Mouse (Mus musculus) megakaryocyte-erythroid progenitor cell, adult 5-6 weeks (primary cell): Measurements from ENCODE around the gene Smarcd2. TPM values are rescaled to one million over a fixed set of nuclear protein-coding genes. Genes with fewer than 3 reads are reported as not detected.

ENCODE experiments used
- ATAC-seq: replicated peaks from 2 replicates; pipeline ENCODE4 v1.8.0; 2016; ENCODE audit warnings: mild to moderate bottlenecking, inconsistent platforms; ENCODE audit not compliant: severe bottlenecking, poor library complexity, low FRiP score, low TSS enrichment
- total RNA-seq, 2 experiments: library from RNA; stranded (forward) in 1 of 2; stranded (reverse) in 1 of 2; fragments of 200-1000, 215-1000 nt in 1 of 2; fragments of >200 nt in 1 of 2; fragmentation: Nextera tagmentation in 1 of 2; gene quantifications; 2 replicates each; pipeline ENCODE4 v1.2.3; 2014 to 2017

The Smarcd2 gene
- total RNA-seq, 2 experiments from 2014 or later: 93.8 to 272 TPM

GRCm38 (mm10) chr11:106283371-106283770, 10.6 kb upstream of the Smarcd2 start:
- no peak for ATAC-seq

- no peak for ATAC-seq
Measured at GRCm38 (mm10) chr11:106282452-106282851, 9.7 kb upstream of the Smarcd2 start.

DNA sequence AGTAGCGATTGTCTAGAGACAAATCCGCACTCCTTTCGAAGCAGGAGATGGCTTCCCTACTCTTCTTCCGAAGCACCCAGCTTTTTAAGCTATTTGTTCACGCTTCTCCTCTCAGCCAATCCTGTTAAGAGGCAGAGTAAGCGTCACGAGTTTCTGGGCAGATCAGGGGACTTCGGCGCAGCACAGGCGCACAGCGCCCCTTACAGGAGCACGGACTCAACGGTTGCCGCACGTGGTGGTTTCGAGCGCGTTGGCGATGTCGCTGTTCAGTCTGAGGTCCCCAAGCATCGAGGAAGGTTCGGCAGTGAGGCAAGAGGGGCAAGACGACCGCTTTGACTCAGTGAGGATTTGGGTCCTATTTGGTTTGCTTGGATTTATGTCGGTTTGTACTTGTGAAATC, 3.7 kb upstream of the Smarcd2 start, which contains the start of gene Tcam1:
Gene Tcam1, plus strand, starts transcription at position 219 of the 400 bp plus-strand sequence.
- peak; percentile 77 for ATAC-seq

DNA sequence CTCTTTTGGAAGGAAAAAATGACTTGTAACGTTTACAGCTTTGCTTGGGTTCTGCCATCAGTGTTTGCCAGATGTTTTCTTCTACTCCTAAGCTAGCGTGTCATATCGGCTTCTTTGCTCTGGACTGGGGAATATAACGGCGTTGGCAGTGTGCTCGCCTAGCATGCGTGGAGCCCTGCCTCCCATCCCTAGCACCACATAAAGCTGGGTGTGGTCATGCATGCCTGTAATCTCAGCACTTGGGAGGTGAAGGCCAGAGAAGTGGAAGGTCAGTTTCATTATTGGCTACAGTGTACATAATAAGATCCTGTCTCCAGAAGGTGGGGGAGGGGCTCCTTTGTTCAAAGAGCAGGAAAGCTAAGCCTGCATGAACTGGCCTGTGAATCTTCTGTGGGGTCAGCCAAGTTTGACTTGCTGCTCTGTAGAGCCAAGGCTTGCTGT, 2.2 kb upstream of the Smarcd2 start:
- ATAC-seq: no peak

GRCm38 (mm10) chr11:106274374-106274773, 1.6 kb upstream of the Smarcd2 start:
- ATAC-seq: no peak

- no peak for ATAC-seq
Measured at GRCm38 (mm10) chr11:106273811-106274210, 1.0 kb upstream of the Smarcd2 start.

DNA sequence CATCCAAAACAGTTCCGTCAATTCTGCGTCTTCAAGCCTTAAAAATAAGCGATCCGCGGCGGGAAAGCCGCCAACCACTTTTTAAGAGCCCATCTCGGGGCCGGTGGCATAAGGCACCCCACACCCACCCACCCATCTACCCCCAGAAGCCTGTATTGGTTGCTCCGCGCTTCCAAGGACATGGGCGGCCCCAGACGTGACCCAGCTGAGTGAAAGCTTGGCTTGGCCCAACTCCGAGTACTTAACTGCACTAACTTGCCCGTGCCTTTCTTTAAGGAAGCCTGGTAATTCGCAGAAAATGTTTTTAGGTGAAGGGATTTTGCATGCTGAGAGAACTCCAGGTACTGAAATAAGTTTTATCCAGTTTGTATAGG, 526 bp upstream of the Smarcd2 start:
- no peak for ATAC-seq

- no peak; the same call in 1 of the 2 replicates for ATAC-seq
Measured at GRCm38 (mm10) chr11:106271794-106272643, 753 bp downstream of the Smarcd2 start.

DNA sequence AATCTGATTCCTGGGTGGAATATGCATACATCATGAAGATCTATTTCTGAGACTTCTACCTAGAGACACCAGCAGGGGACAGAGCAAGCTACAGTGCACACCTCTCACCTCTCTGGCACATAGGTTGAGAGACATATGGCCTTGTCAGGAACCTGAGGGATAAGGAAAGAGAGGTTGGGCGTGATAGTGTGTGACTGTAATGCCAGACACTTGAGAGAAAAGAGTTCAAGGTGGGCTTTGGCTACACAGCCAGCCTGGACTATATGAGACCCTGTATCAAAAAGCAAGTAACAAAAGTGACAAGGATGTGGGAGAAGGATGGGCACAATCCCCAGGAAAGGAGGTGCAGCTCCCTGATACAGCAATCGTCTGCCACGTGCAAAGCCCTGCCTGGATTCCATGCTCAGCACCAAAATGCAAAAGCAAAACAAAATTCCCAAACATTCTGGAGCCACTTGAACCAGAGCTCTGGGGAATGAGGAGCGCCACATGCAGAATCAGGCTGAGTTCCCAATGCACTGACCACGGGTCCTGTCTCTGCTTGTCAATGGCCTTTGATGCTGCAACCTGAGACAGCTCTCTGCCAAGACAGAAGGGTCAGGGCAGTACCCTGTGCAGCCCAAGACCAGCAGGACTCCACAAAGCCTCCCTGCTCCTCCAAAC, 1.5 kb downstream of the Smarcd2 start:
- no peak for ATAC-seq

DNA sequence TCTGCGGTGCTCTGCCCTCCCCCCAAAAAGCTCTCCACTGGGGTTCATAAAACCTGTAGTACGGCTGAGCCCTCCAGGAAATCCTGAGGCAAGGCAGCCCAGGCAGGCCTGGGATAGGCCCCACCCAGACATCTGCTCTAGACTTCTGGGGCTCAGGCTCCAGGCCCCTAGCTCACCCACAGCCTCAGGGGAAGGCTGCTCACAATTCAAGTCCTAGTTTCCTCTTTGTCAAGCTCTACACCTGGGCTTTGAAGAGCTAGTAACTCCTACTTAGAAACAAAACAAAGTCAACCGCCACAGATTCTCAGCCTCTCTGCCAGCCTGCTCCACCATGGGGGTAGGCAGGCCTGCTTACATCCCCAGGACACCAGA, 3.7 kb downstream of the Smarcd2 start:
- no peak for ATAC-seq

DNA sequence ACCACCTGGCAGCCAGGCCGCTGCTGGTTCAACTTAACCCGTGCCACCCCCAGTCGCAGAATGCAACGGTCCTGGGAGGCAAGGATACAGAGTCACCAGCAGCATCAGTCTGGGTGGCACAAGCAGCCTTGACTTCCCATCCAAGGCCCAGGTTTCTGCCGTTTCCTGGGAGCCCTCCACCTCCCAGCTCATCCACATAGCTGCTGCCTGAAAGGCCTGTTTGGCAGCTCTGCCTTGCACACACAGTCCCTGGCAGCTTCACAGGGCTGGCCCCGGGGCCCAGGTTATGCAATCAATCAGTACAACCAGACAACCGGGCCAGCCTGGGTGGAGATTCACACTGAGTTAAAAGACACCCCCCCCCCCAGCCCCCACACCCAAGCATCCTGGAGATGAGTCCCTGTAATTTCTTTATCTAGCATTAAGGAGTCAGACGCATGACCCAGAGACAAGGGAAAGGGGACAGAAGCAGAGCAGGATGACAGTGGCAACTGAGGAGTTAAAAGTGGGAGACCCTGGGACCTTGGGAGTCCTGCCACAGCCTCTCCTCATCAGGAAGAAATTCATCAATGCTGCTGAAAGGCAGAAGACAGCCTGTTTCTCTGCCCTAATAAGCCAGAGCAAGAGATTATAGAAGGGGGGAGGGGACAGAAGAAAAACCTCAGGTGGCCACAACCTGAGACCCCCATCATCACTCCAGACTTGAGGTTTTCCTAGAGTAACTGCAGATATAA, 4.3 kb downstream of the Smarcd2 start:
- ATAC-seq: no peak

DNA sequence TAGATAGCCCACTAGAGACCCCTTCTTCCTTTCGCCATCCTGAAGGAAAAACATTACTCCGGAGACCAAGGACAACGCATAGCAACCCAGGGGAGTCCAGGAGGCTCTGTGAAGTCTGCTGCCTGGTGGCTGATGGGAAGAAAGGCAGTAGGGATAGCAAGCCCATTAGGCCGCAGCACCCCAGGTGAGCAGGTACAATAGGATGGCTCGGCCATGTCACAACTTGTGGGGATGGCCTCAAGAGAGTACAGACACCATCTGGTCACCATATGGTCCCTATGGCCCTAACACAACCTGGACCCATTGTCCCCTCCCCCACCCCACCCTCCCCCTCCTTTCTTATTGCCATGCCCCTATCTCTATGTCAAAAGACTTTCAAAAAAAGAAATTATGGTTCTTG, 4.9 kb downstream of the Smarcd2 start:
- no peak for ATAC-seq

- ATAC-seq: peak; percentile 73
Measured at GRCm38 (mm10) chr11:106267311-106267852, 5.4 kb downstream of the Smarcd2 start.

- no peak for ATAC-seq
Measured at GRCm38 (mm10) chr11:106266431-106266830, 6.3 kb downstream of the Smarcd2 start.

GRCm38 (mm10) chr11:106265570-106265969, 7.2 kb downstream of the Smarcd2 start:
- no peak for ATAC-seq

GRCm38 (mm10) chr11:106264988-106265387, 7.8 kb downstream of the Smarcd2 start:
- no peak for ATAC-seq

DNA sequence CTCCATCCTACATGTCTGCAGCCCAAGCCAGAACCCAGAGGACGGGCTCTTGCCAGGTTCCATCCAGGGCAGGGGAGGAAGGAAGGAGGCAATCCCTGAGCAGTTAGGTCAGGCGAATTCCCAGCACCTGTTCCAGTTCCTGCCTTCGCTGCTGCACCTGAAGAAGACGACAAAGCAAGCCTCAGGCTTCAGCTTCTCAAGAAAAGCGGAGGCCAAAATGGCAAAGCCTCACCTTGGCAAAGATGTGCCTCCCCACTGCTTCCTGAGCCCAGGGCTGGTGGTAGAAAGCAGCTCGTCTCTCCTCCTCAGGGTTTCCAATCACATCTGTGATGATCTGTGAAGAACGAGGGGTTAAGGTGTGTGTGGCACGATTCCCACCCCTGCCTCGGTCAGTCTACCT, 8.8 kb downstream of the Smarcd2 start:
- ATAC-seq: no peak

- ATAC-seq: no peak
Measured at GRCm38 (mm10) chr11:106260826-106261450, 11.8 kb downstream of the Smarcd2 start.

- no peak for ATAC-seq
Measured at GRCm38 (mm10) chr11:106256775-106257174, 16.0 kb downstream of the Smarcd2 start.
